Mouse (Mus musculus) testis, adult 2 months (tissue): ENCODE data around the gene Lmod2. TPM values are rescaled to one million over a fixed set of nuclear protein-coding genes. Genes with fewer than 3 reads are reported as not detected.

Source experiments
- H3K27ac ChIP-seq: fragments of 200-500 bp; 2 replicates; pipeline ENCODE4 v1.5.1; 2012; ENCODE audit warnings: low read depth, low read length; ENCODE audit not compliant: control insufficient read depth, insufficient read depth
- H3K27me3 ChIP-seq: fragments of 200-500 bp; 2 replicates; pipeline ENCODE4 v1.6.1; 2012; ENCODE audit warnings: mild to moderate bottlenecking, low read length, moderate library complexity; ENCODE audit not compliant: control insufficient read depth, insufficient read depth
- H3K36me3 ChIP-seq: fragments of 200-500 bp; 2 replicates; pipeline ENCODE4 v1.6.1; 2012; ENCODE audit warnings: mild to moderate bottlenecking, low read length; ENCODE audit not compliant: control insufficient read depth, insufficient read depth
- H3K4me1 ChIP-seq: fragments of 200-500 bp; 2 replicates; pipeline ENCODE4 v1.6.1; 2012; ENCODE audit warnings: low read length; ENCODE audit not compliant: control insufficient read depth, insufficient read depth
- H3K4me3 ChIP-seq: fragments of 200-500 bp; 2 replicates; pipeline ENCODE4 v1.5.1; 2012; ENCODE audit warnings: low read depth, mild to moderate bottlenecking, low read length, moderate library complexity, mixed read lengths; ENCODE audit not compliant: control insufficient read depth
- CTCF ChIP-seq: fragments of 200-500 bp; IDR thresholded peaks from 2 replicates; pipeline ENCODE4 v1.5.1; 2012; ENCODE audit warnings: low read depth, mild to moderate bottlenecking, inconsistent platforms, low read length, moderate library complexity; ENCODE audit not compliant: control insufficient read depth, insufficient read depth, insufficient replicate concordance
- POLR2A ChIP-seq: fragments of 200-500 bp; IDR thresholded peaks from 2 replicates; pipeline ENCODE4 v1.6.1; 2012; ENCODE audit warnings: low read depth, mild to moderate bottlenecking, inconsistent platforms, low read length, moderate library complexity; ENCODE audit not compliant: control insufficient read depth
- polyA plus RNA-seq: library from polyadenylated mRNA; depleted of rRNA; stranded (reverse); fragments of >200 nt; gene quantifications from 2 replicates; pipeline ENCODE4 v1.2.3, GENCODE M21; 2012

Gene Lmod2
- polyA plus RNA-seq, 1 experiment: not detected

GRCm38 (mm10) chr6:24585431-24586310, 11.9 kb upstream of the Lmod2 start:
- H3K27ac ChIP-seq: no peak overlapping the region
- TF ChIP-seq POLR2A: no peak
- no peak for TF ChIP-seq CTCF
- no peaks in the 10 kb centered on the region for H3K36me3 ChIP-seq
- H3K4me1 ChIP-seq: no peaks in the 10 kb centered on the region
- no peak overlapping the region for H3K4me3 ChIP-seq
- no peaks in the 10 kb centered on the region for H3K27me3 ChIP-seq

- Histone ChIP-seq H3K27me3 (no peaks in the 10 kb centered on the region), H3K36me3 (no peaks in the 10 kb centered on the region), H3K4me3 (no peak overlapping the region), H3K27ac (no peak overlapping the region), H3K4me1 (no peaks in the 10 kb centered on the region)
- TF ChIP-seq CTCF (no peak), POLR2A (no peak)
These were observed 10.7 kb upstream of the Lmod2 start for GRCm38 (mm10) chr6:24586885-24587284.

DNA sequence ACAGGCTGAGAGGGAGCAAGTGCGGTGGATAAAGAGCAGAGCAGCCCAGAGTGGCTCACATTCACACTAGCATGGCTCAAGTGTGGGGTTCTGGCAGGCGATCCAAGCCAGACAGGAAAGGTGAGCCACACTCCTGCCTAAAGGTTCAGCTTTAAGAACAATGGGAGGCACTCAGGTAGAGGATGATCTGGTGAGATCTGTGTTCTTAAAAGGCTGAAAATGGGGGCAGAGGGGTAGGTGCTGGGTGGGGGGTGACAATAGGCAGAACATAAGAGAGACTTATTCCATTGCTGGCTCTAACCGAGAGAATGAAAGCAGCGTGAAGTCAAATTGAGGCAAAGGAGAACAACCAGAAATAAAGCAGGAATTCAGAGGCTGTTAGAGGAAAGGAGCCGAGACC, 7.3 kb upstream of the Lmod2 start:
- no peaks in the 10 kb centered on the region for H3K36me3 ChIP-seq
- no peaks in the 10 kb centered on the region for H3K4me1 ChIP-seq
- TF ChIP-seq POLR2A (no peak), CTCF (no peak)
- no peak overlapping the region for H3K4me3 ChIP-seq
- H3K27me3 ChIP-seq: no peaks in the 10 kb centered on the region
- no peak overlapping the region for H3K27ac ChIP-seq

DNA sequence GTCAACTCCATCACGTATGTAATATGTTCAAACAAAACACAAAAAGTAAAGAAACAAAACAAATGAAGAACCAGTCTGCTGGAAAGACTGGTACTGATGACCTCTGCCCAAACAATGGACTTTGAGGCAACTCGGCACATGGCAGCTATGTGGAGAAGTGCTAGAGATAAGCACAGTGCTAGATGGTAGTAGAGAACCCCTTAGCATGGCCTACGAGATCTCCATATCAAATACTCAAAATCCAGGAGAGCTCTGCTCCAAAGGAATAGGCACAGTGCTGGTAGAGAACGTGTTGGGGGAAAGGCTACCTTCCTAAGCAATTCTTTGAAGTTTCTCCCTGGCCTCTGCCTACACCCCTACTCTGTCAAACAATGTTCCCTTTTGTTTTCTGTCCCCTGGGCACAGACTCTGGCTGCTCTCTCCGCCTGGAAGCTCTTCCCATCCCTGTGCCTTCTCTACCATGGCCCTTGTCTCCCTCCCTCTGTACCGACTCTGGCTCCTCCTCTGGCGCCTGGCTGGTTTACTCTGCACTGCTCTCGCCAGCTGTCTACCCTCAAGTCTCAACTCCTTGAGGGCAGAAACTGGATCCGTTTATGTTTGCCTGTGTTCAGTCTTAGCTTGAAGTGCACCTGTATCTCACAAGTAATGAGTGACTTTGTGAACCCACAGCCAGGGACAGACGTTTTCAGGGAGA, 5.9 kb upstream of the Lmod2 start:
- TF ChIP-seq POLR2A (no peak), CTCF (no peak)
- no peak overlapping the region for H3K4me3 ChIP-seq
- H3K27ac ChIP-seq: no peak overlapping the region
- H3K36me3 ChIP-seq: no peaks in the 10 kb centered on the region
- H3K27me3 ChIP-seq: no peaks in the 10 kb centered on the region
- no peaks in the 10 kb centered on the region for H3K4me1 ChIP-seq

DNA sequence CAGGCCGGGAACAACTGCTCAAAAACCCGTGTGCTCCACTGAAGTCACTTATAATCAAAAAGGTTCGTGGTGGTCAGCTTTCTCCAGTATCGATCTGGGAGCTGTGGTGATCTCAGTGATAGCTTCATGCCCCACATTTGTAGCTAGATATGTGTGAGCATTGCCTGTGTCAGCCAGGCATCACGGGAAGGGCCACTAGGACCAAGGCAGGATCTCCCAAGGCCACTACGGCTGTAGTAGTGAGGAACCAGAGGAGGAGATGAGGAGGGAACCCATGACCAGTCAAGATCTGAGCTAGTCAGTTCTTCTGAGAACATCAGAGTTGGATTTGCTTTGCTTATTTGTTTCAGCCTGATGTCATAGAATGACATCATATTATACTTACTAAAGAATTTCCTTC, 1.6 kb downstream of the Lmod2 start:
- peaks cover 8% of the 10 kb centered on the region for H3K4me1 ChIP-seq

DNA sequence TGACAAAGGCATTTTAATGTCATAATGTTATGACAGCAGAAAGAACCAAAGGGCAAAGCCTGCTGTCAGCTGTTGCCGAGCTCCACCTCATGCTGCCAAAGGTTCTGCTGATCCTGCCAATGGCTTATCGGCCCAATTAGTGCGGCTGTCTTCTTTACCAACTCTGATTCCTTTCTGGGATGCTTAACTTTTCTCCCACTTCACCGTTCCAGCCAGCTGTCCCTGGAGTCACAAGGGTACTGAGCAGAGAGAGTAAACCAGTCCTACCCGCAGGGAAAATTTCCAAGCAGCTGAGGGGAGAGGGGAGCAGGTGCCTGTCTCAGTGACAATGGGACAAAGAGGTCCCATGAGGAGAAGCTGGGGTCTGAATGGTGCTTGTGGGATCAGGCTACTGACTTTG, 2.1 kb downstream of the Lmod2 start:
- no peaks in the 10 kb centered on the region for H3K36me3 ChIP-seq
- H3K4me3 ChIP-seq: no peak overlapping the region
- TF ChIP-seq POLR2A (no peak), CTCF (no peak)
- H3K27ac ChIP-seq: no peak overlapping the region
- peaks cover 8% of the 10 kb centered on the region for H3K4me1 ChIP-seq
- H3K27me3 ChIP-seq: no peaks in the 10 kb centered on the region

More for the DNA sequence above, 1.6 kb downstream of the Lmod2 start:
- H3K4me3 ChIP-seq: no peak overlapping the region
- H3K36me3 ChIP-seq: no peaks in the 10 kb centered on the region
- TF ChIP-seq POLR2A (no peak), CTCF (no peak)
- no peak overlapping the region for H3K27ac ChIP-seq
- H3K27me3 ChIP-seq: no peaks in the 10 kb centered on the region

DNA sequence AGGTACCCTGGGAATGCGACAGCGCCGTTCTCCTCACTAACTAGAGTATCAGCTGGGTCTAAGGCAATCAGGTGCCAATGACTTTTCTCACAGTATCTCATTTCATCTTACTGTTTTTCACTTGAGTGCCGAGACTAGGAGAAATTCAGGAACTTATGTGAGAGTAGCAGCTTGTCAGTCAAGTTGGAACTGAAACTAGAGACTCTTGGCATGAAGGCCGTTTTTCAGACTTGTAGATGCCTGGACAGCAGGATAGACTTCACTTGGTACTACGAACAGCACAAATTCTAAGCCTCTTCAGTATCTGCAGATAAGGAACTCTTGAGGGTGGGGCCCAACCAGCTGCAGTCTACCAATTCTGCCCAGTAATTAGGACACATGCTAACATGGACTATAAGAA, 2.6 kb downstream of the Lmod2 start:
- Histone ChIP-seq H3K27ac (no peak overlapping the region), H3K4me3 (no peak overlapping the region), H3K4me1 (peaks cover 8% of the 10 kb centered on the region), H3K36me3 (no peaks in the 10 kb centered on the region), H3K27me3 (no peaks in the 10 kb centered on the region)
- TF ChIP-seq POLR2A: no peak
- TF ChIP-seq CTCF: no peak
